ENCODE assay signal across 8 mouse cellular contexts in genomic region chr11:69428751-69429150, GRCm38 (mm10). TPM values are rescaled to one million over a fixed set of nuclear protein-coding genes. Genes with fewer than 3 reads are reported as not detected.
A peak's percentile ranks its signal among the peaks of the same experiment; 100 is the strongest.
DNase-seq lines count a peak whose midpoint lies in the region; ATAC-seq and TF ChIP-seq lines count a peak whose summit lies in the region.

No protein-coding gene starts in this region.

- no peaks in the 10 kb centered on the region for H3K9me3 ChIP-seq in heart, postnatal 0 days (replicated peaks; ENCODE audit: control insufficient read depth, low read length)
- H3K9me3 ChIP-seq in heart, embryonic 12.5 days (replicated peaks): no peaks in the 10 kb centered on the region
- no peaks in the 10 kb centered on the region for H3K9me3 ChIP-seq in kidney, postnatal 0 days (replicated peaks; ENCODE audit: low read length)
- H3K9me3 ChIP-seq in neural tube, embryonic 15.5 days (replicated peaks): no peaks in the 10 kb centered on the region

- no peak for TF ChIP-seq EP300 in heart, postnatal 0 days (IDR thresholded peaks at IDR 0.05; ENCODE audit: low read depth)

- 29% methylated on average over 4 of the region's 4 CpGs for WGBS in heart, postnatal 0 days
- 27% methylated on average over 4 of the region's 4 CpGs for WGBS in heart, embryonic 12.5 days
- WGBS in kidney, postnatal 0 days: 17% methylated on average over 4 of the region's 4 CpGs
- WGBS in neural tube, embryonic 15.5 days: 33% methylated on average over 4 of the region's 4 CpGs

- no peak for TF ChIP-seq CTCF in heart, postnatal 0 days (IDR thresholded peaks at IDR 0.05; ENCODE audit: low read depth)
- no peak; the same call in 1 of the 2 replicates for TF ChIP-seq CTCF in kidney, postnatal 0 days (IDR thresholded peaks at IDR 0.05; ENCODE audit: low read depth)

- no peak overlapping the region for H3K4me2 ChIP-seq in heart, postnatal 0 days (ENCODE audit: low read depth, low read length)
- H3K4me2 ChIP-seq in heart, embryonic 12.5 days: no peak overlapping the region
- H3K4me2 ChIP-seq in kidney, postnatal 0 days (ENCODE audit: low read length): no peak overlapping the region
- no peak overlapping the region for H3K4me2 ChIP-seq in neural tube, embryonic 15.5 days

- H3K9ac ChIP-seq in heart, postnatal 0 days (replicated peaks; ENCODE audit: low read depth, low read length): no peak overlapping the region
- no peak overlapping the region for H3K9ac ChIP-seq in heart, embryonic 12.5 days
- H3K9ac ChIP-seq in kidney, postnatal 0 days (ENCODE audit: low read depth, low read length): no peak overlapping the region
- no peak overlapping the region for H3K9ac ChIP-seq in neural tube, embryonic 15.5 days (replicated peaks)

- DNase-seq in heart, postnatal 0 days (ENCODE audit: low spot score): no peak
- peak; percentile 32 for DNase-seq in adipocyte (ENCODE audit: low spot score)
- peak; percentile 83 for DNase-seq in kidney, postnatal 0 days (ENCODE audit: low spot score)
- DNase-seq in frontal cortex, postnatal 25 days (ENCODE audit: low spot score in 2 of 2): no peak
- DNase-seq in natural killer cell, adult 2 months (ENCODE audit: low spot score in 2 of 2): no peak

- H3K4me1 ChIP-seq in heart, postnatal 0 days (ENCODE audit: control insufficient read depth, insufficient read depth): no peaks in the 10 kb centered on the region
- peaks cover 11% of the 10 kb centered on the region for H3K4me1 ChIP-seq in heart, embryonic 12.5 days (replicated peaks)
- peaks cover 11% of the 10 kb centered on the region; the same call in 1 of the 2 replicates for H3K4me1 ChIP-seq in kidney, postnatal 0 days (replicated peaks; ENCODE audit: insufficient read depth, low read length)
- peaks cover 3% of the 10 kb centered on the region; the same call in 1 of the 2 replicates for H3K4me1 ChIP-seq in neural tube, embryonic 15.5 days

- H3K27me3 ChIP-seq in heart, postnatal 0 days (ENCODE audit: control insufficient read depth, insufficient read depth, low read length): no peaks in the 10 kb centered on the region
- peaks cover 8% of the 10 kb centered on the region; the same call in 1 of the 2 replicates for H3K27me3 ChIP-seq in heart, embryonic 12.5 days (replicated peaks)
- no peaks in the 10 kb centered on the region for H3K27me3 ChIP-seq in kidney, postnatal 0 days (ENCODE audit: insufficient read depth, low read length)
- H3K27me3 ChIP-seq in neural tube, embryonic 15.5 days (replicated peaks): no peaks in the 10 kb centered on the region

- ATAC-seq in heart, postnatal 0 days (ENCODE audit: insufficient read depth, low read depth): 0 out of 2 replicates have a peak, but pooled peaks have one; percentile 38
- ATAC-seq in heart, embryonic 12.5 days (ENCODE audit: insufficient number of reproducible peaks, low FRiP score): no peak
- ATAC-seq in kidney, postnatal 0 days (replicated peaks; ENCODE audit: low FRiP score, low read depth): peak; percentile 47
- peak; percentile 47; the same call in 1 of the 2 replicates for ATAC-seq in megakaryocyte-erythroid progenitor cell, adult 5-6 weeks (replicated peaks; ENCODE audit: low FRiP score, low TSS enrichment, poor library complexity, severe bottlenecking)
- no peak for ATAC-seq in neural tube, embryonic 15.5 days (ENCODE audit: low FRiP score)

- H3K4me3 ChIP-seq in heart, postnatal 0 days (ENCODE audit: low read depth, low read length): no peak overlapping the region
- H3K4me3 ChIP-seq in heart, embryonic 12.5 days: no peak overlapping the region
- H3K4me3 ChIP-seq in kidney, postnatal 0 days (replicated peaks; ENCODE audit: low read depth, low read length): no peak overlapping the region
- no peak overlapping the region for H3K4me3 ChIP-seq in neural tube, embryonic 15.5 days (replicated peaks)

- H3K36me3 ChIP-seq in heart, postnatal 0 days (replicated peaks; ENCODE audit: control insufficient read depth, insufficient read depth, low read length): no peaks in the 10 kb centered on the region
- no peaks in the 10 kb centered on the region for H3K36me3 ChIP-seq in heart, embryonic 12.5 days
- no peaks in the 10 kb centered on the region for H3K36me3 ChIP-seq in kidney, postnatal 0 days (ENCODE audit: insufficient read depth, low read length)
- no peaks in the 10 kb centered on the region for H3K36me3 ChIP-seq in neural tube, embryonic 15.5 days

- H3K27ac ChIP-seq in heart, postnatal 0 days (ENCODE audit: low read depth): no peak overlapping the region
- no peak overlapping the region for H3K27ac ChIP-seq in heart, embryonic 12.5 days (ENCODE audit: poor library complexity, severe bottlenecking)
- no peak overlapping the region for H3K27ac ChIP-seq in kidney, postnatal 0 days
- H3K27ac ChIP-seq in neural tube, embryonic 15.5 days (replicated peaks): no peak overlapping the region

RNA-seq across cellular contexts. Expression of gene Kdm6b, which starts 15.3 kb away (rescaled TPM):
- 7.8 and 10.0 TPM in 2 replicates for total RNA-seq in heart, postnatal 0 days (2014; rRNA removed; ENCODE audit: low replicate concordance)
- 23.0 and 23.6 TPM in 2 replicates for polyA plus RNA-seq in heart, postnatal 0 days (2015; fragmentation: Nextera tagmentation; extraction: Ambion mirVana)
- polyA plus RNA-seq in heart, embryonic 12.5 days (2016; fragmentation: Nextera tagmentation; extraction: Ambion mirVana): 24.9 and 25.4 TPM in 2 replicates
- 23.2 and 26.8 TPM in 2 replicates for polyA plus RNA-seq in kidney, postnatal 0 days (2015; fragmentation: Nextera tagmentation; extraction: Ambion mirVana)
- 19.3 and 22.1 TPM in 2 replicates for total RNA-seq in megakaryocyte-erythroid progenitor cell, adult 5-6 weeks (2014; fragmentation: Nextera tagmentation)
- 1.6 and 2.7 TPM in 2 replicates for total RNA-seq in megakaryocyte-erythroid progenitor cell, adult 5-6 weeks (2017)
- 29.4 and 32.6 TPM in 2 replicates for polyA plus RNA-seq in neural tube, embryonic 15.5 days (2015; fragmentation: Nextera tagmentation; extraction: Ambion mirVana)

RNA-seq across cellular contexts. Expression of gene Tmem88, which starts 30.7 kb away (rescaled TPM):
- 32.4 and 33.0 TPM in 2 replicates for total RNA-seq in heart, postnatal 0 days (2014; rRNA removed; ENCODE audit: low replicate concordance)
- polyA plus RNA-seq in heart, postnatal 0 days (2015; fragmentation: Nextera tagmentation; extraction: Ambion mirVana): 59.7 and 62.5 TPM in 2 replicates
- polyA plus RNA-seq in heart, embryonic 12.5 days (2016; fragmentation: Nextera tagmentation; extraction: Ambion mirVana): 34.4 and 35.7 TPM in 2 replicates
- polyA plus RNA-seq in kidney, postnatal 0 days (2015; fragmentation: Nextera tagmentation; extraction: Ambion mirVana): 55.5 and 61.3 TPM in 2 replicates
- total RNA-seq in megakaryocyte-erythroid progenitor cell, adult 5-6 weeks (2014; fragmentation: Nextera tagmentation): 0.37 TPM in 1 of 2 replicates, not detected in the other
- total RNA-seq in megakaryocyte-erythroid progenitor cell, adult 5-6 weeks (2017): not detected in 2 replicates
- polyA plus RNA-seq in neural tube, embryonic 15.5 days (2015; fragmentation: Nextera tagmentation; extraction: Ambion mirVana): 6.2 and 9.1 TPM in 2 replicates

RNA-seq across cellular contexts. Expression of gene Cyb5d1, which starts 33.3 kb away (rescaled TPM):
- total RNA-seq in heart, postnatal 0 days (2014; rRNA removed; ENCODE audit: low replicate concordance): 14.2 and 17.6 TPM in 2 replicates
- polyA plus RNA-seq in heart, postnatal 0 days (2015; fragmentation: Nextera tagmentation; extraction: Ambion mirVana): 16.7 and 18.6 TPM in 2 replicates
- 24.8 and 27.1 TPM in 2 replicates for polyA plus RNA-seq in heart, embryonic 12.5 days (2016; fragmentation: Nextera tagmentation; extraction: Ambion mirVana)
- 16.6 and 19.8 TPM in 2 replicates for polyA plus RNA-seq in kidney, postnatal 0 days (2015; fragmentation: Nextera tagmentation; extraction: Ambion mirVana)
- 16.2 and 20.9 TPM in 2 replicates for total RNA-seq in megakaryocyte-erythroid progenitor cell, adult 5-6 weeks (2014; fragmentation: Nextera tagmentation)
- total RNA-seq in megakaryocyte-erythroid progenitor cell, adult 5-6 weeks (2017): 36.7 and 41.7 TPM in 2 replicates
- 29.7 and 31.5 TPM in 2 replicates for polyA plus RNA-seq in neural tube, embryonic 15.5 days (2015; fragmentation: Nextera tagmentation; extraction: Ambion mirVana)

RNA-seq across cellular contexts. Expression of gene Naa38, which starts 33.5 kb away (rescaled TPM):
- 64.9 and 93.4 TPM in 2 replicates for total RNA-seq in heart, postnatal 0 days (2014; rRNA removed; ENCODE audit: low replicate concordance)
- polyA plus RNA-seq in heart, postnatal 0 days (2015; fragmentation: Nextera tagmentation; extraction: Ambion mirVana): 171 and 175 TPM in 2 replicates
- 147 and 150 TPM in 2 replicates for polyA plus RNA-seq in heart, embryonic 12.5 days (2016; fragmentation: Nextera tagmentation; extraction: Ambion mirVana)
- polyA plus RNA-seq in kidney, postnatal 0 days (2015; fragmentation: Nextera tagmentation; extraction: Ambion mirVana): 183 and 198 TPM in 2 replicates
- 161 and 169 TPM in 2 replicates for total RNA-seq in megakaryocyte-erythroid progenitor cell, adult 5-6 weeks (2014; fragmentation: Nextera tagmentation)
- total RNA-seq in megakaryocyte-erythroid progenitor cell, adult 5-6 weeks (2017): 156 and 170 TPM in 2 replicates
- polyA plus RNA-seq in neural tube, embryonic 15.5 days (2015; fragmentation: Nextera tagmentation; extraction: Ambion mirVana): 130 and 132 TPM in 2 replicates

RNA-seq across cellular contexts. Expression of gene Chd3, which starts 59.5 kb away (rescaled TPM):
- 23.6 and 23.8 TPM in 2 replicates for total RNA-seq in heart, postnatal 0 days (2014; rRNA removed; ENCODE audit: low replicate concordance)
- polyA plus RNA-seq in heart, postnatal 0 days (2015; fragmentation: Nextera tagmentation; extraction: Ambion mirVana): 10.3 and 12.4 TPM in 2 replicates
- 19.2 and 23.5 TPM in 2 replicates for polyA plus RNA-seq in heart, embryonic 12.5 days (2016; fragmentation: Nextera tagmentation; extraction: Ambion mirVana)
- 38.0 and 42.3 TPM in 2 replicates for polyA plus RNA-seq in kidney, postnatal 0 days (2015; fragmentation: Nextera tagmentation; extraction: Ambion mirVana)
- total RNA-seq in megakaryocyte-erythroid progenitor cell, adult 5-6 weeks (2014; fragmentation: Nextera tagmentation): 45.7 and 57.3 TPM in 2 replicates
- total RNA-seq in megakaryocyte-erythroid progenitor cell, adult 5-6 weeks (2017): 21.0 and 49.2 TPM in 2 replicates
- 70.6 and 76.1 TPM in 2 replicates for polyA plus RNA-seq in neural tube, embryonic 15.5 days (2015; fragmentation: Nextera tagmentation; extraction: Ambion mirVana)

Comparison
In these comparisons a context has a peak if more than half of its experiments do, and no peak if none do; other contexts are left out.
1. ATAC-seq: peak in heart, postnatal 0 days (single experiment), kidney, postnatal 0 days (single experiment) and megakaryocyte-erythroid progenitor cell, adult 5-6 weeks (single experiment); none in heart, embryonic 12.5 days (single experiment) and neural tube, embryonic 15.5 days (single experiment).
2. DNase-seq: peak in adipocyte (single experiment) and kidney, postnatal 0 days (single experiment); none in heart, postnatal 0 days (single experiment), frontal cortex, postnatal 25 days (0 of 2) and natural killer cell, adult 2 months (0 of 2).